Mouse (Mus musculus) monocyte, adult 5-6 weeks (primary cell): ENCODE measurements around the gene Acvrl1. TPM values are rescaled to one million over a fixed set of nuclear protein-coding genes. Genes with fewer than 3 reads are reported as not detected.
A peak's percentile ranks its signal among the peaks of the same experiment; 100 is the strongest.

Experiments
- ATAC-seq: fragments of 153-309, 156-312 bp; replicated peaks from 2 replicates; pipeline ENCODE4 v1.8.0; 2017; ENCODE audit warnings: mild to moderate bottlenecking; ENCODE audit not compliant: low TSS enrichment, insufficient number of reproducible peaks, severe bottlenecking, poor library complexity, low FRiP score
- total RNA-seq: library from RNA; stranded (forward); fragments of 200-1000, 200-491, 200-594 nt; gene quantifications from 3 replicates; pipeline ENCODE4 v1.2.3, GENCODE M21; 2017

The Acvrl1 gene
- total RNA-seq, 1 experiment from 2014 or later: 20.0 TPM

GRCm38 (mm10) chr15:101180363-101181105, 52.2 kb downstream of the Acvrl1 start:
- no peak for ATAC-seq

GRCm38 (mm10) chr15:101181106-101181466, 52.8 kb downstream of the Acvrl1 start:
- ATAC-seq: no peak

GRCm38 (mm10) chr15:101181500-101181899, 53.2 kb downstream of the Acvrl1 start:
- ATAC-seq: no peak

GRCm38 (mm10) chr15:101182676-101183075, 54.4 kb downstream of the Acvrl1 start:
- ATAC-seq: no peak

GRCm38 (mm10) chr15:101184300-101184699, 56.0 kb downstream of the Acvrl1 start:
- no peak for ATAC-seq

GRCm38 (mm10) chr15:101185549-101185948, 57.2 kb downstream of the Acvrl1 start:
- ATAC-seq: no peak

GRCm38 (mm10) chr15:101187907-101188306, 59.6 kb downstream of the Acvrl1 start:
- peak; percentile 57 for ATAC-seq

- ATAC-seq: no peak
Measured at GRCm38 (mm10) chr15:101189981-101190761, 61.8 kb downstream of the Acvrl1 start.

GRCm38 (mm10) chr15:101190762-101191150, 62.4 kb downstream of the Acvrl1 start:
- peak; percentile 34; the same call in 1 of the 2 replicates for ATAC-seq

GRCm38 (mm10) chr15:101191459-101192259, 63.3 kb downstream of the Acvrl1 start:
- ATAC-seq: peak; percentile 42

GRCm38 (mm10) chr15:101192260-101192640, 63.9 kb downstream of the Acvrl1 start:
- ATAC-seq: no peak

GRCm38 (mm10) chr15:101192651-101193050, 64.3 kb downstream of the Acvrl1 start:
- ATAC-seq: no peak

- ATAC-seq: no peak
Measured at GRCm38 (mm10) chr15:101193971-101194370, 65.6 kb downstream of the Acvrl1 start.

Other genes starting within 250 kb of the Acvrl1 start
- not detected in 3 replicates for gene Gm47841, start 81.1 kb upstream of the Acvrl1 start, total RNA-seq
- 0.57 TPM in 1 of 3 replicates, not detected in the others for gene Fignl2, start 50.0 kb upstream of the Acvrl1 start, total RNA-seq
- gene Ankrd33, start 12.8 kb upstream of the Acvrl1 start, total RNA-seq: not detected in 3 replicates
- gene Acvr1b, start 45.5 kb downstream of the Acvrl1 start, total RNA-seq: 14.2 to 16.4 TPM (median 14.2 TPM) in 3 replicates
- gene Grasp, start 95.7 kb downstream of the Acvrl1 start, total RNA-seq: 4.9 to 10.8 TPM (median 9.0 TPM) in 3 replicates
- gene Nr4a1, start 125.7 kb downstream of the Acvrl1 start, total RNA-seq: 717 to 1,434 TPM (median 717 TPM) in 3 replicates
- 52.9 to 72.0 TPM (median 58.7 TPM) in 3 replicates for gene Atg101, start 155.8 kb downstream of the Acvrl1 start, total RNA-seq
- gene 6030408B16Rik, start 164.7 kb downstream of the Acvrl1 start, total RNA-seq: 0.75 to 1.4 TPM in 2 of 3 replicates, not detected in the other
- gene Krt80, start 241.6 kb downstream of the Acvrl1 start, total RNA-seq: 124 to 181 TPM (median 163 TPM) in 3 replicates